Mouse (Mus musculus): ENCODE measurements at regions not wholly inside any gene's neighbourhood (a gene's known extent, or its start where the extent isn't known, plus 50 kb on each side); places are given as distances from the start of the nearest gene placed in this dataset.

DNA sequence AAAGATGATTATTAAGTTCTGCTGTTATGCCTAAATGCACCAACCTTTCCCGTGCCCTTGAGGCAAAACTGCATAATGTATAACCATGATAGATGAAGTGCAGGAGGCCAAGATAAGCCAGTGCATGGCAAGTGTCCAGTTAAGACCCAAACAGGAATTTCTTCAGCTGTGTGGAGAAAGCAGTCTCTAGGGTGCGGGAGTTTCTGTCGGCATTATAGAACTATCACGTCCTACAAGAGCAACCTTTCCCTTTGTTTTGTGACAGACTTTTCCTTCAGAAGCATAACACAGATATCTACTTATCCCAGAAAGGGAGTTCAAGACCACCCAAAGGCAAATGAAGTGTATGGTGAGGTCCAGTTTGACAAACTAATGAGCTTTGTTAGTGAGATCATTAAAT, 560.1 kb upstream of the Cdh18 start:
- no peak for DNase-seq (ENCODE audit: low read depth, low spot score)

DNA sequence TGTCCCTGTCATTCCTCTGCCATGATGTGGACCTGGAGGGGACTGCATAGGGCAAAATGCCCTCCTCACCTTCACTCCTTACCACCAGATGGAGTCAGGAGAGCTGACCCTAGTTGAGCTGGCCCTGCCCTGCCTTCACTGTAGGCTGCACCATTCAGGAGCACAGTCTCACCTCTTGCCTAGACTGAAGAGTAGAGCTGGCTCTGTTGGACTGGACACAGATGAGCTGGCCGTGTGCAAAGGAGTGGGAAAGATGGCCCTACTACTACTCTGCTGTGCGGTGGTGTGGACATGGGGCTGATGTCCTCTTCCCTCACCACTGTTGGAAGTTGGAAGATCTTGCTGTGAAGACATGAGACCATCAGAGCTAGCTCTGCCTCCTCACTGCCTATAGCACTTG, 555.5 kb upstream of the Cdh18 start:
- no peak for DNase-seq (ENCODE audit: low read depth, low spot score)

DNA sequence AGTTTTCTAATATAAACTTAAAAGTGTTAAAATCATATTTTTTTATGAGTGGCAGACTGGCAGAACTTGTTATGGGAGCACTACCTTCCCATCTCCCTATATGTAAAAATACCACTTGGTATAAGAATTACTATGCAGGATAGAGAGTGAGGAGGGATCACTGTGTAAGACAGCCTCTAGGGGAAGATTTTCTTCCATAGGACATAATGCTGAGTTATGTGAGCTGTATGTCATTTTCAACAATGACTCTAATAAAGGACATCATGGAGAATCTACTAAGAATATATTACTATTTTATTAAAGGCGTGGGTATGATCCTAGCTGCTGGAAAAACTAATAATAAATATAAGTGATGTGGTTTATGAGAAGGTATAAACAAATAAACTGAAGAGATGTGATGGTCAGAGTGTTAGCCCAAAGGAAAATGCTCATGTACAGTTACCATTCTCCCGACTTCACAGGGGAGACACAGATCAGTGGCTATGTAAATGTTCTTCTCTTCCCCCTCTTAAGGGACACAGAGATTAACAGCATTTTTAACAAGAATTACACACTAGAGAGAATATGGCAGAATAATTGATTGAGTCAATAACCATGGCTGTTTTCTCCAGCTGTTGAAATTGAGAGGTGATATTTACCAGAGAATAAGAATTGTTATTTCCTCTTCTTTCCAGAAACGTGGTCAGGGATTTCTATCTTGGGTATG, 553.5 kb upstream of the Cdh18 start:
- DNase-seq (ENCODE audit: low read depth, low spot score) = no peak

DNA sequence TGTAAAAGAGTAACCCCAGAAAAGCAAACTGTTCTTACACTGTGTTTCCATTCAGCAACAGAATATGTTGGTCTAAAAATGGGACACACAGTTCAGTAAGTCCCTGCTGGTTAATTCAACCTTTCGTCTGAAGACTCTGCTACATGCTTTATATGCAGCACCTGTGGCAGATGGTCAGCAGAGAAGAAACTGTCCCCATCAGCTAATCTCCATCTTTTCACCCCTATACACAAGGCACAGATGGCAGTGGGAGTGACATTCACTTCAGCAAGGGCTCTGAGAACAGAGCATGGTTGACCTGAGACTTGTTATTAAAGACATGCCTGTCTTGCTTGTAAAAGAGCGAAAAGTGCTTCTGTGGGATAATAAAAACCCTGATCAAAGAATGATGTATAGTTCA, 528.8 kb upstream of the Cdh18 start:
- DNase-seq (ENCODE audit: low read depth, low spot score) = no peak

DNA sequence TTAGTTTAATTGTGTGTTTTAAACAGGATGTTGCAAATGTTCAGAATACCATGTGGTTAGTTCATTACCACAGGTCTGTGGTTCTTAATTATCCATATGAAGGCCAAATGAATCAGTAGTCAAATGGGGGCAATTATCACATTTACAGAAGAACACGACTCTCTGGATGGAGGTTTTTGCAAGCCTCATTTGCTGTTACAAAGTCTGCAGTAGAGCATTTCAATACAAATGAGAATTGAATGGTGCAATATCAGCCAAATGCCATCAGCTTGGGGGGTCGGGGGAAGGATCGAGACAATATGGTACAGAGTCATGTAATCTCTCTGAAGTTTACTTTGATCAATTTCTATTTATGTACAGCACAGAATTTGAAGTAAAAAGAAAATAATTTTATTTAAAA, 518.6 kb upstream of the Cdh18 start:
- no peak for DNase-seq (ENCODE audit: low read depth, low spot score)

DNA sequence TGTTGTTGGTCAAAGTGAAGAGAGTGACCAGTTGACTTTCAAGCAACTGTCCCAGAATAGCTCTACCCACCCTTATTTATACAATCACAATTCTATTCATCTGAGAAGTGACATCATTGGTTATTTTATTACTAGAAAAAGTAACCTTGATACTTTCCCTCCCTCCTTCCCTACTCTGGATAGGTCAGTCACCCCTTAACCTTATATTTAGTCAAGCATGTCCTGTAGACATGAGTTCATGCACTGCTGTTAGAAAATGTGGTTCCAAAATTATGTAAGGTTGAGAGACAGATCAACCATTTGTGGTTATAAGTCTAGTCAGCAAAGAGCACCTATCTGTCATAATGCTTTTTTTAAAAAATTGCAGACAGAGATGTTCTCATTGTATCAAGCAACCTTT, 502.4 kb upstream of the Cdh18 start:
- DNase-seq (ENCODE audit: low read depth, low spot score) = no peak

DNA sequence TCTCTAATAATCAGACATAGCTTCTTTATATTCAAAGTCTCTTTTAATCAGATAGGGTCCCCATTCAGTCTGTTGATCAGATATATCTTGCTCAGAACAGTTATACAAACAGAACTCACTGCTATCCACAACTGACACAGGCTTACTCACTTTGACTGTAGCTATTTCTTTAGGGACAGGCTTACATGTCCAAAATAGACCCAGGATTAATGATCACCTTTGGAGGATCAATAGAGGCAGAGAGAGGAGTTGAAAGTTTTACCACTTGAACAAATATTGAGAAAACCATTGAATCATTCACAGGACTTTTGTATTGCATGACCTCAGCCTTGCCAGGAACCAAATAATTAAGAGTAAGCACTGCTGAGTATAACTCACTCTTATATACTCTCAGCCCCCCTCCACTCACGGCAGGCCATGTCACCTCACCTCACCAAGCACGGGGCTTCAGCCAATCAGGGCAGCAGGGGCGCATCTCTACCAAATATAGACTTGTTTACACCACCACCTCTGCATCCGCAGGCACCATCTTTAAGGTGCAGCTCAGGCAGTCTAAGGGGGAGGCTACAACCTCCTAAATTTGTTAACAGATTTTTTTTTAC, 501.8 kb upstream of the Cdh18 start:
- no peak for DNase-seq (ENCODE audit: low read depth, low spot score)

DNA sequence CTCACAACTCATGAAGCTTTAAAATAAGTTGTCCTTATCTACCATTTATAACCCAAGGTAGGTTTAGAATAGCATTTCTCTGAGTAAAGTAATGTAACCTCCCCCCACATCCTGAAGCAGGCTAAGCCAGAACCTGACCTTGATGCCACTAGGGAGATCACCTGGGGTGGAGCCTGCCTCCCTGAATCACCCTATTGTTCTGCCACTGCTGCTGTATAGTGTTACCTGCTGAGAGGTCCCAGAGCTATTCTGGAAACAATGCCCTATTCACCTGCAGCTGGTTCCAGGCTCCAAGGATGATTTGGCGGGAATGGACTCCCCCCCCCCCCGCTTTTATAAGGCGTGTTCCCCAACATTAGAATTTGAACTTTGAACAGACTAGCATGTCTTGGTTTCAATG, 462.0 kb upstream of the Cdh18 start:
- no peak for DNase-seq (ENCODE audit: low read depth, low spot score)

DNA sequence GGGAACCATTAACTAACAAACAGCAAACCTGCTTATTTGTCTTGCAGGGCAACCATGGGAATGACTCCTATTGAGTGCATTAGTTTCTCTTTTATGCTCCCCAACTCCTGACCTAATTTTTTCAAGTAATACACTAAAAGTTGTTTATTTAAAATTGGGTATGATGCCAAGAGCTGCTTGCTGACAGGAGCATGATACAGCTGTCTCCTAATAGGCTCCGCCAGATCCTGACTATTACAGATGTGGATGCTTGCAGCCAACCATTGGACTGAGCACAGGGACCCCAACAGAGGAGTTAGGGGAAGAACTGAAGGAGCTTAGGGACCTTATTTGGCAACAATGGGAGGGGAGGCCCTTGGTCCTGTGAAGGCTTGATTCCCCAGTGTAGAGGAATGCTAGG, 427.1 kb upstream of the Cdh18 start:
- no peak for DNase-seq (ENCODE audit: low read depth, low spot score)

DNA sequence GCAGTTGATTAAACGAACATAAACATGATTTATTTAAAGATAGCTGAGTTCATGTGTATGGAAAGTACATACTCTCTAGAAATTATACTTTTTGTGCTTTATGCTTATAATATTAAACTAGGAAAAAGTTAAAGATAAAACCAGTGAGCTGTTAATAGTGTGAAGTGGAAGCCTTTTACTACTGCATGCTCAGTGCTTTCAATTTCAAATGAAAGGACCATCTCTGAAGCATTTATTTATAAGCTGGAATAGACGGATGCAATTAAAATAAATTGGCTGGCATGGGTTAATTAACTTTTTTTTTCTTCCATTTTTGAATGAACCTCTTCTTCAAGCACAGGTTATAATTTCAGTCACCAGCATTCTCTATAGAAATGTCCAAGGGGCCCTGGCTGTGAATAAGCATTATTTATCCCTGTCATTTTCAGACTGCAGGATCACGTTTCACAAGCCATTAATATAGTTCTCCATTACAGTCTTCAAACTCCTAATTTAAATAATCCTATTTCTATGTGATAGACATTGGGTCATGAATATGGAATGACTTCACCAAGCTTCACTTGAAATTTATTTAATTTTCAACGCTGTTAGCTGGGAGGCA, 396.8 kb upstream of the Cdh18 start:
- DNase-seq (ENCODE audit: low read depth, low spot score) = no peak

DNA sequence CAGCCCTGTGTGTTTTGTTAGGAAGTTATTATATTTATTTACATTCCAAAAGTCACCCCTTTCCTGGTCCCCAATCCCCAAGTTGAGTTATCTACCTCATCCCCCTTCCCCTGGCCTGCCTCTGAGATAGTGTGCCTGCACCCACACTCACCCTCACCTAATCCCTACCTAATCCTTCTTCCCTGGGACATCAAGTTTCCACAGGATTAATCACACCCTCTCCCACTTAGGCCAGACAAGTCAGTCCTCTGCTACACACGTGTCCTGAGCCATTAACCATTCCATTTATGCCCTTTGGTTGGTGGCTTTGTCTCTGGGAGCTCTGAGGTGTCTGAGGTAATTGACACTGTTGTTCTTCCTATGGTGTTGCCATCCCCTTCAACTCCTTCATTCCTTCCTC, 396.1 kb upstream of the Cdh18 start:
- DNase-seq (ENCODE audit: low read depth, low spot score) = no peak

DNA sequence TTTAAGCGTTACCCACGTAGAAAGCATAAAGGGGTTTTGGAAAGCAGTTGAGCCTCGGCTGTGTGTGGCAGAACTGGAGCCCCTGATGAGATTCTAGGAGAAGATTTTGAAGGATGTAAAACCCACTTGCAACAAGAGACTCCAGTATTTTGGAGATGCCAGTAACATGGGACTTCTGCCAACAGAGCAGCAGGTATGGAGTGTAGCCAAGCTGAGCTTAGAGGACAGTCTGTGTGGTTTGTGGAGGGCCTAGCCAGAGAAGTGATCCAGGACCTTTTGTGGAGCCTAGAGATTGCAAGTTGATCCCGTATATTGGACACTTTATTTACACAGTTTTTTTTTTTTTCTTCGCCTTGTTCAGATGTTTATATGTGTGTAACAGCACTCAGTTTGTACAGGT, 378.5 kb upstream of the Cdh18 start:
- DNase-seq (ENCODE audit: low read depth, low spot score) = peak; percentile 1

DNA sequence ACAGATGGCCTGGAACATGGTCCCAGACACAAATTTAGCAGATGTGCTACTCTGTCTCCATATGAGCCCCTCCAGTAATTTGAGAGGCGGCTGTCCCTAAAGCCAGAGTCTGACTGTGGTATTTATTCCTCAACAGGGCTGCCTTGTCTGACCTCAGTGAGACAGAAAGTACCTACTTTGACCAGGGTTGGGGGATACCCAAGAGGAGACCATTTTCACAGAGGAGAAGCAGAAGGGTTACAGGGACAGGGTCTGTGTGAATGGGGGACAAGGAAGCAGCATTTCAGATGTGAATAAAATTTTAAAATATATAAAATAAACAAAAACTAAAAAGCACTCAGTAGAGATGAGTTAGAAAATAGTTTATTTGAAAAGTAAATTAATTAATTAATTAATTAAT, 339.8 kb upstream of the Cdh18 start:
- no peak for DNase-seq (ENCODE audit: low read depth, low spot score)

DNA sequence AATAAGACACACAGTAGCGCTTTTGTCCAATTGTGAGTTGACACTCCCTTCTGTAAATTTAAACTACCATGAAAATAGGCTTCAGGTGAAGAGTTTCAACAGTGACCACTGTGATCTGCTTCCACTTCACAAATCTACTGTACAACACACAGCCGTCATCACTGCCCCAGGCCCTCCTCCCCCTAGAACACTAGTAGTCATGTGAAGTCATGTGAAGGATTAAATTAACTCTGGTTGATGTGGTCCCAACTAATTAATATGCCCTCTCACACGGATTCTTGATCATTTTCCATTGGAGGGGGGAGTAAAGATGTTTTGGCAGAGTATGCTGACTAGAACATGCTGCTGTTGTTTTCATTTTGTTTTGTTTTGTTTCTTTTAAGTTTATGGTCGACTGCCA, 316.2 kb upstream of the Cdh18 start:
- no peak for DNase-seq (ENCODE audit: low read depth, low spot score)

DNA sequence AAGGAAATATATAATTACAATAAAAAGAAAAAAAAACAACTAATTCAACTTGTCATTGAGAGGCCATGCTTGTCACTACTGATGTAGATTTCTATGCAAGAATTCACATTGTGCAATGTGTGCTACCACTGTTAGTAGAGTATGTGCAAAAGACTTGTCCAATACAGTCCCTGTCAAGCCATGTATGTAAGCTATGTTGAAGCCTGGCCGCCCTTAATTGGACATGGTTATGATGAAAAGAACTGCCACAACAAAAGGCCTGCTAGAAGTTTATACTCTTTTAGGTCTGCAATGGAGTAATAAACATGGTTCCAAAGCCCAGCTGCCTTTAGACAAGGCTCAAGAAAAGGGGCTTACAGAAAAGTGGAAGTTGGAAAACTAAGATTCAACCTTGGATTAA, 267.9 kb upstream of the Cdh18 start:
- no peak for DNase-seq (ENCODE audit: low read depth, low spot score)

DNA sequence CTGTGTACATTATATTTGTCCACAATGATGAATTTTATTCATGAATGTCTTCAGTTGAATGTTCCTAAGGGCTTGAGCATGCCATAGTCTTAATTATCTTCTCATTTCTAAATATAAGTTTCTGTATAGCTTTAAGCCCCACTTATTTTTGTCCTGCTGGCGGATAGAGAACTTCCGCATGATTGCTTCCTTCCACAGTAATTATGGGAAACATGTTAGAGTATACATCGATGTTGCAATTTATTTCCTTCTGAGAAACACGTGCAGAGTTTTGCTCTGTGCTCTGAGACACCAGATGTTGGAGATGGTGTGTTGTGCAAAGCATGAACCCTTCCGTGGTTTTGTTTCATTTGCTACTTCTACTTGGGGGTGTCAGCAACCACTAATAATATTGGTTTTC, 237.8 kb upstream of the Cdh18 start:
- no peak for DNase-seq (ENCODE audit: low read depth, low spot score)

DNA sequence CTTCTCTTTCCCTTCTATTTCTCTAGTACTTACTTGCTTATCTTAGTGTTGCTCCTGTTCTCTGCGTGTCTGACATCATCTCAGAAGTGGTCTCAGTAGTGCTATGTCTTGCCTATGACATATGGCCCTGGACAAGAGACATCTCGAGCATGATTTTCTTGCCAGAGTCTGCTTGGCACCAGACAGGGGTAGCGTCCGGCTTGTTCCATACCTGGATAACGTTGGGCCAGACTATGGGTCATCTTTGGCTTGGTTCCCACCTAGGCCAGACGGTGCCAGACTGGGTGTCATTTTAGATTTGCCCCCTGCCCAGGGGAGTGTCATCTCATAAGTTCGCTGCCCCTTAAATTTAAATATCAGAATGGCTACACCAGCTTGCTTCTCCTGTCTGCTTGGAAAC, 229.8 kb upstream of the Cdh18 start:
- DNase-seq (ENCODE audit: low read depth, low spot score) = no peak

DNA sequence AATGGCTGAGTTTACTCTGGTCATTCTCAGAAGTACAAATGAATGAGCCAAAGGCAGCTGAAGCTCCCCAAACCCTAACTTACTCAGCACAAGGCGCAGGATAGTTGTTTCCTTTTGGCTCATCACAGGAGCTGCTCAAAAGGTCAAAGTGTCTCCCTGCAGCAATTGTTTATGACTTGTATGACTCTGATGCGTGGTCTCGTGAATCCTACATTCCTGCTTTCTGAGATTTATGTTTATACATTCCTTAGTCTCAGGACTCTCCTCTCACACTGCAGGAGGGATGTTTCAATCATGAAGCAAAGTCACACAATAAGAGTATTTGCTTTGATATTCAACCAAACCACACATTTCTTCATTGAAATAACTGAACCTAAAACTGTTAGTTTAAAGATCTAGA, 209.9 kb upstream of the Cdh18 start:
- DNase-seq (ENCODE audit: low read depth, low spot score) = no peak

DNA sequence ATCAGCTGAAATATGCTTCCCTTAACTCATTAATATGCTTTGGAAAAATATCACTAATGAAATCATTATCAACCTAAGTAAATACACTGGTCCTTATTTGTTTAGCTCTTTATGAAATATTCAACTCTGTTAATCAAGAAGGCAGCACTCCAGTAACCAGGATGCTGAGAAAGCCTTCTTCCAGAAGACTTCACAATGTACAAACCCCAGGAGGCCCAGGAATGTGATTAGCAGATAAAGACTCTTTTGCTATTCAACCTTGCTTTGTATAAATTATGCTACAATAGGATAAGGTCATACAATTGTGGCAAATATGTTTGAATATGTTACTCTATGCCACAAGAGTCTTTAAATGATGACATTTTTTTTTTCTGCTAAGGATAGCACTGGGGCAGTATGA, 204.5 kb upstream of the Cdh18 start:
- no peak for DNase-seq (ENCODE audit: low read depth, low spot score)

DNA sequence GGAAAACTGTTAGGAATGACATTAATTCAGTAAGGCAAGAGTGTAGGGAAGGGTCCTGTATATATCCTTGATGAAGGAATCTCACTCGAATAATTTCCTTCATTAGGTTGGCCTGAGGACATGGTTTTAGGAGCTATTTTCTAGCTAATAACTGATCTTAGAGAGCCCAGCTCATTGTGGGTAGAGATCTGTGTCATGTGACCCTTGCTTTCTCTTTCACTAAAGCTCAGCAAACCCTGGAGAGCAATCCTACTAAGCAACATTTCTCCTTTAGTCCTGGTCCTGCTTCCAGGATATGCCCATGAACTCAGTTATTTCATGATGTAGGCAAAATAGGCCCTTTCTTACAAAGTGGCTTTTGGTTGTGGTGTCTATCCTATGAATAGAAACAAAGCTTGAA, 197.3 kb upstream of the Cdh18 start:
- DNase-seq (ENCODE audit: low read depth, low spot score) = no peak
